Mouse (Mus musculus) MEL (cell line): ENCODE measurements at regions not wholly inside any gene's neighbourhood (a gene's known extent, or its start where the extent isn't known, plus 50 kb on each side); places are given as distances from the start of the nearest gene placed in this dataset.

Experiments
- DNase-seq: peaks from one replicate; pipeline ENCODE4 v3.0.0; 2011; ENCODE audit warnings: low read depth, low spot score
- H3K27ac ChIP-seq: 2 replicates; pipeline ENCODE4 v1.5.1; 2012; ENCODE audit warnings: low read depth, mild to moderate bottlenecking, control low read depth, low read length, moderate library complexity; ENCODE audit not compliant: control insufficient read depth
- H3K27me3 ChIP-seq, 2 experiments: fragments of 150-350 bp in 1 of 2; sonication (generic) in 1 of 2; 2 replicates each; pipeline ENCODE4 v1.6.1; 2012; ENCODE audit warnings: low read length in 2 of 2, mild to moderate bottlenecking in 2 of 2, improper control_type of control experiment in 1 of 2, moderate library complexity in 1 of 2; ENCODE audit not compliant: insufficient read depth in 2 of 2, control insufficient read depth in 1 of 2
- H3K36me3 ChIP-seq, 2 experiments: 2 replicates each; pipeline ENCODE4 v1.6.1; 2012 to 2014; ENCODE audit warnings: low read length in 2 of 2, improper control_type of control experiment in 1 of 2, inconsistent platforms in 1 of 2, mild to moderate bottlenecking in 1 of 2; ENCODE audit not compliant: insufficient read depth in 2 of 2, control insufficient read depth in 1 of 2
- H3K4me1 ChIP-seq, 2 experiments: fragments of 150-350 bp in 1 of 2; sonication (generic) in 1 of 2; 2 replicates each; pipeline ENCODE4 v1.6.1; 2012; ENCODE audit warnings: low read length in 2 of 2, improper control_type of control experiment in 1 of 2, mild to moderate bottlenecking in 1 of 2; ENCODE audit not compliant: insufficient read depth in 2 of 2, control insufficient read depth in 1 of 2
- H3K4me3 ChIP-seq, 2 experiments: fragments of 150-350 bp in 1 of 2; sonication (generic) in 1 of 2; 2 replicates each; pipeline ENCODE4 v1.5.1; 2012; ENCODE audit warnings: low read depth in 2 of 2, low read length in 2 of 2, mild to moderate bottlenecking in 2 of 2, moderate library complexity in 2 of 2, control low read depth in 1 of 2, improper control_type of control experiment in 1 of 2; ENCODE audit not compliant: control insufficient read depth in 1 of 2, insufficient read depth in 1 of 2
- H3K79me2 ChIP-seq: 2 replicates; pipeline ENCODE4 v1.6.1; 2012; ENCODE audit warnings: mild to moderate bottlenecking, low read length, moderate library complexity; ENCODE audit not compliant: control insufficient read depth, poor library complexity, insufficient read depth
- H3K9ac ChIP-seq: 2 replicates; pipeline ENCODE4 v1.6.1; 2012; ENCODE audit warnings: low read depth, mild to moderate bottlenecking, control low read depth, low read length, moderate library complexity; ENCODE audit not compliant: control insufficient read depth, poor library complexity, severe bottlenecking
- H3K9me3 ChIP-seq: fragments of 150-350 bp; sonication (generic); replicated peaks from 2 replicates; pipeline ENCODE4 v1.6.1; 2012; ENCODE audit warnings: mild to moderate bottlenecking, low read length, improper control_type of control experiment, moderate library complexity; ENCODE audit not compliant: insufficient read depth
- CHD1 ChIP-seq: IDR thresholded peaks from 2 replicates; pipeline ENCODE4 v1.6.1; 2012; ENCODE audit warnings: low read depth, mild to moderate bottlenecking, inconsistent platforms, low read length, improper control_type of control experiment
- CHD2 ChIP-seq: IDR thresholded peaks from 2 replicates; pipeline ENCODE4 v1.6.1; 2011; ENCODE audit warnings: low read length, improper control_type of control experiment
- ELF1 ChIP-seq: IDR thresholded peaks from 2 replicates; pipeline ENCODE4 v1.6.1; 2014; ENCODE audit warnings: low read depth, mild to moderate bottlenecking, inconsistent platforms, low read length, improper control_type of control experiment, moderate library complexity
- EP300 ChIP-seq, 2 experiments: IDR thresholded peaks; 2 replicates each; pipeline ENCODE4 v1.6.1; 2011; ENCODE audit warnings: improper control_type of control experiment in 2 of 2, low read length in 2 of 2, low read depth in 1 of 2, mild to moderate bottlenecking in 1 of 2
- ETS1 ChIP-seq: IDR thresholded peaks from 2 replicates; pipeline ENCODE4 v1.6.1; 2012; ENCODE audit warnings: low read depth, mild to moderate bottlenecking, inconsistent platforms, low read length, improper control_type of control experiment, moderate library complexity
- MAFK ChIP-seq: IDR thresholded peaks from 2 replicates; pipeline ENCODE4 v1.6.1; 2011; ENCODE audit warnings: low read depth, mild to moderate bottlenecking, low read length, improper control_type of control experiment, borderline replicate concordance
- MAX ChIP-seq: IDR thresholded peaks from 2 replicates; pipeline ENCODE4 v1.6.1; 2011; ENCODE audit warnings: low read length, improper control_type of control experiment
- MEF2A ChIP-seq: IDR thresholded peaks from 2 replicates; pipeline ENCODE4 v1.6.1; 2014; ENCODE audit warnings: low read depth, mild to moderate bottlenecking, inconsistent platforms, low read length, improper control_type of control experiment; ENCODE audit not compliant: poor library complexity, insufficient replicate concordance, severe bottlenecking; ENCODE audit errors: extremely low read depth
- MYB ChIP-seq: IDR thresholded peaks from 2 replicates; pipeline ENCODE4 v1.6.1; 2011; ENCODE audit warnings: mild to moderate bottlenecking, low read depth, low read length, improper control_type of control experiment
- MYC ChIP-seq: IDR thresholded peaks from 2 replicates; pipeline ENCODE4 v1.6.1; 2011; ENCODE audit warnings: low read depth, mild to moderate bottlenecking, low read length, improper control_type of control experiment, moderate library complexity
- NRF1 ChIP-seq: IDR thresholded peaks from 2 replicates; pipeline ENCODE4 v1.6.1; 2014; ENCODE audit warnings: low read depth, mild to moderate bottlenecking, inconsistent platforms, low read length, improper control_type of control experiment, moderate library complexity; ENCODE audit not compliant: poor library complexity, insufficient read depth, severe bottlenecking
- POLR2A ChIP-seq, 2 experiments: IDR thresholded peaks; 2 replicates each; pipeline ENCODE4 v1.6.1; 2011 to 2012; ENCODE audit warnings: low read length in 2 of 2, mild to moderate bottlenecking in 2 of 2, control low read depth in 1 of 2, improper control_type of control experiment in 1 of 2, low read depth in 1 of 2, moderate library complexity in 1 of 2; ENCODE audit not compliant: control insufficient read depth in 1 of 2, insufficient read depth in 1 of 2, poor library complexity in 1 of 2
- POLR2AphosphoS2 ChIP-seq: IDR thresholded peaks from 2 replicates; pipeline ENCODE4 v1.6.1; 2011; ENCODE audit warnings: low read length, improper control_type of control experiment
- RAD21 ChIP-seq: IDR thresholded peaks from 2 replicates; pipeline ENCODE4 v1.6.1; 2011; ENCODE audit warnings: mild to moderate bottlenecking, low read depth, low read length, improper control_type of control experiment
- RCOR1 ChIP-seq: IDR thresholded peaks from 2 replicates; pipeline ENCODE4 v1.6.1; 2012; ENCODE audit warnings: low read depth, mild to moderate bottlenecking, inconsistent platforms, low read length, improper control_type of control experiment
- SMC3 ChIP-seq: IDR thresholded peaks from 2 replicates; pipeline ENCODE4 v1.6.1; 2011; ENCODE audit warnings: low read depth, low read length, improper control_type of control experiment
- TAL1 ChIP-seq: IDR thresholded peaks from 2 replicates; pipeline ENCODE4 v1.6.1; 2012; ENCODE audit warnings: mild to moderate bottlenecking, inconsistent platforms, low read length, moderate library complexity, mixed read lengths
- USF1 ChIP-seq: IDR thresholded peaks from 2 replicates; pipeline ENCODE4 v1.6.1; 2014; ENCODE audit warnings: low read depth, mild to moderate bottlenecking, inconsistent platforms, low read length, improper control_type of control experiment, moderate library complexity
- USF2 ChIP-seq, 2 experiments: IDR thresholded peaks; 2 replicates each; pipeline ENCODE4 v1.6.1; 2011 to 2012; ENCODE audit warnings: improper control_type of control experiment in 2 of 2, low read length in 2 of 2, borderline replicate concordance in 1 of 2, inconsistent platforms in 1 of 2, low read depth in 1 of 2, mild to moderate bottlenecking in 1 of 2; ENCODE audit not compliant: insufficient read depth in 1 of 2
- ZC3H11A ChIP-seq: IDR thresholded peaks from 2 replicates; pipeline ENCODE4 v1.6.1; 2012; ENCODE audit warnings: low read depth, mild to moderate bottlenecking, inconsistent platforms, low read length, improper control_type of control experiment
- ZKSCAN1 ChIP-seq: IDR thresholded peaks from 2 replicates; pipeline ENCODE4 v1.6.1; 2012; ENCODE audit warnings: low read depth, mild to moderate bottlenecking, inconsistent platforms, low read length, improper control_type of control experiment, moderate library complexity
- ZMIZ1 ChIP-seq: IDR thresholded peaks from 2 replicates; pipeline ENCODE4 v1.6.1; 2012; ENCODE audit warnings: low read depth, mild to moderate bottlenecking, inconsistent platforms, low read length, improper control_type of control experiment, moderate library complexity
- ZNF384 ChIP-seq: IDR thresholded peaks from 2 replicates; pipeline ENCODE4 v1.6.1; 2012; ENCODE audit warnings: low read depth, mild to moderate bottlenecking, inconsistent platforms, low read length, improper control_type of control experiment

- no peaks in the 10 kb centered on the region for H3K36me3 ChIP-seq
- no peaks in the 10 kb centered on the region for H3K79me2 ChIP-seq
- H3K9me3 ChIP-seq = no peaks in the 10 kb centered on the region
- no peaks in the 10 kb centered on the region for H3K27me3 ChIP-seq
- H3K4me3 ChIP-seq = no peak overlapping the region
- DNase-seq = no peak
- TF ChIP-seq RAD21 (no peak), EP300 (IDR thresholded peaks at IDR 0.05; ENCODE audit: low read depth in 1 of 2, low read length in 2 of 2) (no peak), USF1 (no peak)
- H3K4me1 ChIP-seq = no peaks in the 10 kb centered on the region
- H3K9ac ChIP-seq = no peak overlapping the region
- H3K27ac ChIP-seq = no peak overlapping the region
These were observed 216.1 kb downstream of the Fbxo8 start for GRCm38 (mm10) chr8:56767034-56767433.

GRCm38 (mm10) chr8:56784441-56784840 lies 233.6 kb downstream of the Fbxo8 start:
- Histone ChIP-seq H3K27me3 (no peaks in the 10 kb centered on the region), H3K4me3 (no peak overlapping the region), H3K79me2 (no peaks in the 10 kb centered on the region), H3K4me1 (no peaks in the 10 kb centered on the region), H3K27ac (no peak overlapping the region), H3K36me3 (no peaks in the 10 kb centered on the region), H3K9ac (no peak overlapping the region), H3K9me3 (no peaks in the 10 kb centered on the region)
- DNase-seq = no peak
- TF ChIP-seq MEF2A (no peak), CHD2 (no peak), MAX (no peak), RCOR1 (no peak), ELF1 (no peak), ETS1 (no peak), EP300 (IDR thresholded peaks at IDR 0.05; ENCODE audit: low read depth in 1 of 2, low read length in 2 of 2) (no peak), NRF1 (no peak)

- no peak for TF ChIP-seq ETS1
- TF ChIP-seq ZKSCAN1 = no peak
- TF ChIP-seq SMC3 = no peak
- no peak for TF ChIP-seq POLR2A (IDR thresholded peaks at IDR 0.05; ENCODE audit: control insufficient read depth in 1 of 2, insufficient read depth in 1 of 2, low read depth in 1 of 2, low read length in 2 of 2, poor library complexity in 1 of 2)
- TF ChIP-seq NRF1 = no peak
- no peak for TF ChIP-seq RAD21
- TF ChIP-seq MYB = no peak
- no peak for TF ChIP-seq ZNF384
- TF ChIP-seq RCOR1 = no peak
- no peak for TF ChIP-seq CHD1
- no peak for TF ChIP-seq ZC3H11A
- TF ChIP-seq TAL1 = no peak
- no peak for TF ChIP-seq EP300 (IDR thresholded peaks at IDR 0.05; ENCODE audit: low read depth in 1 of 2, low read length in 2 of 2)
- TF ChIP-seq MAFK = no peak
- no peak for TF ChIP-seq ZMIZ1
- TF ChIP-seq POLR2AphosphoS2 = no peak
- TF ChIP-seq USF2 (IDR thresholded peaks at IDR 0.05; ENCODE audit: borderline replicate concordance in 1 of 2, insufficient read depth in 1 of 2, low read depth in 1 of 2, low read length in 2 of 2) = no peak
- no peak for TF ChIP-seq MYC
- no peak for TF ChIP-seq USF1
- no peak for TF ChIP-seq MEF2A
- Histone ChIP-seq H3K9me3 (no peaks in the 10 kb centered on the region), H3K9ac (no peak overlapping the region), H3K27ac (no peak overlapping the region), H3K27me3 (no peaks in the 10 kb centered on the region), H3K4me1 (no peaks in the 10 kb centered on the region), H3K4me3 (no peak overlapping the region), H3K79me2 (no peaks in the 10 kb centered on the region), H3K36me3 (no peaks in the 10 kb centered on the region)
- DNase-seq = no peak
These were observed 238.8 kb downstream of the Fbxo8 start for GRCm38 (mm10) chr8:56789549-56790270.
